Mouse (Mus musculus) heart, adult 2 months (tissue): ENCODE results near the gene Flad1.

ENCODE experiments used
- CTCF ChIP-seq: fragments of 200-600 bp; IDR thresholded peaks from 2 replicates; pipeline ENCODE4 v1.8.1; 2022; ENCODE audit warnings: antibody characterized with exemption, mild to moderate bottlenecking, moderate library complexity
- POLR2A ChIP-seq: fragments of 200-500 bp; IDR thresholded peaks from 2 replicates; pipeline ENCODE4 v1.6.1; 2011; ENCODE audit warnings: mild to moderate bottlenecking, low read depth, low read length, control low read depth; ENCODE audit not compliant: insufficient read depth

DNA sequence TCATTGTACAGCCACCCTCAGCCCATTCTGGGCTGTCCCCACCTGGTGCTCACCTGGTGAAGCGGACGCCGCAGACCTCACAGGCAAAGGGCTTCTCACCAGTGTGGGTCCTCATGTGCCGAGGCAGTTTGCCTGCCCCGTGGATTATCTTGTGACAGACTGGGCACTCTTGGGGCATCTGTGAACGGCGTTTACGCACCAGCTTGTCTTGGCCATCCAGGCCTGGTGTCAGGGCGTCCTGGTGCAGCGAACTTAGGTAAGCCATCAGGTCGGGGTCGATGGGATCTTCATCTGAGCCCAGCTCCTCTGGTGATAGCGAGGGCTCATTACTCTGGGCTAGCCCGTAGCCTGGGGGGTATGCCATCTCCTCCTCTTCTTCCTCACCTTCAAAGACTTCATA lies 31.4 kb downstream of the Flad1 start:
- TF ChIP-seq POLR2A (no peak), CTCF (no peak)
